Mouse (Mus musculus) megakaryocyte, embryonic 14.5 days (primary cell): Measurements from ENCODE around the gene Rnf31.

ENCODE experiments used
- FLI1 ChIP-seq: IDR thresholded peaks from 2 replicates; pipeline ENCODE4 v1.6.1; 2012; ENCODE audit warnings: low read length, inconsistent platforms, mixed read lengths
- GATA1 ChIP-seq: IDR thresholded peaks from 3 replicates; pipeline ENCODE4 v1.6.1; 2012; ENCODE audit warnings: mixed read lengths, low read length, inconsistent platforms, borderline replicate concordance

- TF ChIP-seq GATA1 (no peak), FLI1 (no peak)
Observed at GRCm38 (mm10) chr14:55641291-55641690, 49.8 kb downstream of the Rnf31 start.
